Mouse (Mus musculus) forebrain, embryonic 13.5 days (tissue): Measurements from ENCODE around the gene Lhfp. TPM values are rescaled to one million over a fixed set of nuclear protein-coding genes. Genes with fewer than 3 reads are reported as not detected.
A peak's percentile ranks its signal among the peaks of the same experiment; 100 is the strongest.

Source experiments
- ATAC-seq: fragments of 200-750 bp; cut with Nextera tagmentation; 2 replicates; pipeline ENCODE4 v1.8.0; 2017
- H3K27ac ChIP-seq: fragments of 300-500 bp; sonication (generic); 2 replicates; pipeline ENCODE4 v1.5.1; 2015; ENCODE audit warnings: inconsistent platforms, mild to moderate bottlenecking, moderate library complexity
- H3K27me3 ChIP-seq: fragments of 300-500 bp; sonication (generic); 2 replicates; pipeline ENCODE4 v1.6.1; 2015; ENCODE audit warnings: mild to moderate bottlenecking, inconsistent platforms
- H3K36me3 ChIP-seq: fragments of 300-500 bp; sonication (generic); 2 replicates; pipeline ENCODE4 v1.6.1; 2015; ENCODE audit warnings: mild to moderate bottlenecking, inconsistent platforms; ENCODE audit not compliant: poor library complexity, severe bottlenecking
- H3K4me1 ChIP-seq: fragments of 300-500 bp; sonication (generic); 2 replicates; pipeline ENCODE4 v1.6.1; 2015; ENCODE audit warnings: inconsistent platforms
- H3K4me2 ChIP-seq: fragments of 300-500 bp; sonication (generic); 2 replicates; pipeline ENCODE4 v1.6.1; 2015; ENCODE audit warnings: inconsistent platforms, mild to moderate bottlenecking, moderate library complexity
- H3K4me3 ChIP-seq: fragments of 300-500 bp; sonication (generic); 2 replicates; pipeline ENCODE4 v1.5.1; 2015; ENCODE audit warnings: mild to moderate bottlenecking, inconsistent platforms
- H3K9ac ChIP-seq: fragments of 300-500 bp; sonication (generic); 2 replicates; pipeline ENCODE4 v1.6.1; 2015; ENCODE audit warnings: mild to moderate bottlenecking, inconsistent platforms
- H3K9me3 ChIP-seq: fragments of 300-500 bp; sonication (generic); replicated peaks from 2 replicates; pipeline ENCODE4 v1.6.1; 2016; ENCODE audit warnings: inconsistent platforms
- WGBS: fragments of 180-500 bp; shearing (Covaris S2); methylation state at CpG from one replicate; pipeline ENCODE4 v1.1.7; 2015; 5-methylcytosine and 5-hydroxymethylcytosine counted together
- polyA plus RNA-seq: library from polyadenylated mRNA; unstranded; fragments of >200 nt; fragmentation: Nextera tagmentation; extraction: Ambion mirVana; gene quantifications from 2 replicates; pipeline ENCODE4 v1.2.1, GENCODE M21; 2015

The Lhfp gene
- polyA plus RNA-seq, 1 experiment from 2014 or later, result 23.9 TPM

GRCm38 (mm10) chr3:53193441-53193840, 152.1 kb downstream of the Lhfp start:
- Histone ChIP-seq H3K4me2 (no peak overlapping the region), H3K4me3 (no peak overlapping the region), H3K9me3 (no peaks in the 10 kb centered on the region), H3K9ac (no peak overlapping the region), H3K36me3 (no peaks in the 10 kb centered on the region), H3K4me1 (0 out of 2 replicates have a peak, but pooled peaks cover 9% of the 10 kb centered on the region), H3K27ac (no peak overlapping the region), H3K27me3 (no peaks in the 10 kb centered on the region)
- ATAC-seq, result no peak
- 80% methylated on average over 4 of the region's 4 CpGs for WGBS

GRCm38 (mm10) chr3:53195666-53196107, 154.4 kb downstream of the Lhfp start:
- Histone ChIP-seq H3K9me3 (no peaks in the 10 kb centered on the region), H3K9ac (no peak overlapping the region), H3K27me3 (no peaks in the 10 kb centered on the region), H3K4me1 (0 out of 2 replicates have a peak, but pooled peaks cover 9% of the 10 kb centered on the region), H3K4me3 (no peak overlapping the region), H3K27ac (no peak overlapping the region), H3K4me2 (no peak overlapping the region), H3K36me3 (no peaks in the 10 kb centered on the region)
- 62% methylated on average over 8 of the region's 8 CpGs for WGBS
- ATAC-seq, result peak; percentile 58; the same call in 1 of the 2 replicates

DNA sequence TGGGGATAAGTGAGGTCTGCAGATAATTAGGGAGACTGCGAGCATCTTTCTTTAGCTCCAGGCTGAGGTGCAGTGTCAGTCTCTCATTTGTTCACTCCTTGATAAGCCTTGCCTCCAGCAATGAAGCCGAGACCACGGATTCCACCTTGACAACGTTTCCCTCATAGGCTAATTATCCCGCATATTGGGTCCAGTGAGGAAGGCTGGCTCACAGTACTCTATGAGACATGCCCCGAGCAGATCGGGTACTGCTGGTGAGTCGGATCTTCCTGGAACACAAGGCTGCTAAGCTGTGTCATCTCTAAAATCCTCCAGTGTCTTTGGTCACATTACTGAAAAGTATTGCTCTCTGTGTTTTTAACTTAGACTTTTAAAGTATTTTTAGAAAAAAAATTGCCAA, 158.8 kb downstream of the Lhfp start:
- no peak overlapping the region for H3K4me3 ChIP-seq
- no peaks in the 10 kb centered on the region for H3K27me3 ChIP-seq
- H3K4me2 ChIP-seq, result no peak overlapping the region
- ATAC-seq, result no peak
- 80% methylated on average over 8 of the region's 8 CpGs for WGBS
- H3K9me3 ChIP-seq, result no peaks in the 10 kb centered on the region
- no peak overlapping the region for H3K9ac ChIP-seq
- H3K27ac ChIP-seq, result no peak overlapping the region
- H3K4me1 ChIP-seq, result peaks cover 28% of the 10 kb centered on the region
- H3K36me3 ChIP-seq, result no peaks in the 10 kb centered on the region

GRCm38 (mm10) chr3:53200853-53201252, 159.5 kb downstream of the Lhfp start:
- peak; percentile 46; the same call in 1 of the 2 replicates for ATAC-seq
- H3K27me3 ChIP-seq, result no peaks in the 10 kb centered on the region
- no peak overlapping the region for H3K27ac ChIP-seq
- WGBS, result 68% methylated on average over 10 of the region's 10 CpGs
- H3K9me3 ChIP-seq, result no peaks in the 10 kb centered on the region
- no peak overlapping the region for H3K4me3 ChIP-seq
- H3K4me2 ChIP-seq, result no peak overlapping the region
- H3K9ac ChIP-seq, result no peak overlapping the region
- peaks cover 22% of the 10 kb centered on the region for H3K4me1 ChIP-seq
- no peaks in the 10 kb centered on the region for H3K36me3 ChIP-seq

DNA sequence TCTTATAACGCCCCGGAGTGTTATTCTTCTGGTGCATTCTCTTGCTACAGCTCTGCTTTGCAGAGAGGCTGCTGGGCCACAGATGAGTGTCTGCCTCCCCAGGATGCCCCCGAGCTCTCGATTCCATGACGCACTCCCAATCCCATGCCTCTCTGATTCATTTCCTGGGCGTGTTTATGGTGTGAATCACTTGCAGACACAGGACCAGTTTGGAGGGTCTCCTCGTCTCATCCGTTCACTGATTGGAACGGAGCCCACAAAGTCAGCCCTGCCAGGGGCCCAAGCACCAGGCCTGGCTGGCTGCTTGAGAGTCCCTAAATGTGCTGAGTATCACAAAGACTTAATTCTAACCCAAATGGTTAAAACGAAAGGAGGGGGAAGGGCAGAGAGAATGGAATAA, 160.3 kb downstream of the Lhfp start:
- peak overlapping the region; percentile 25; the same call in 1 of the 2 replicates for H3K4me2 ChIP-seq
- H3K4me1 ChIP-seq, result peaks cover 25% of the 10 kb centered on the region
- H3K27me3 ChIP-seq, result no peaks in the 10 kb centered on the region
- no peak overlapping the region for H3K9ac ChIP-seq
- ATAC-seq, result peak; percentile 55; the same call in 1 of the 2 replicates
- no peaks in the 10 kb centered on the region for H3K36me3 ChIP-seq
- no peaks in the 10 kb centered on the region for H3K9me3 ChIP-seq
- H3K4me3 ChIP-seq, result no peak overlapping the region
- no peak overlapping the region; the same call in 1 of the 2 replicates for H3K27ac ChIP-seq
- WGBS, result 11% methylated on average over 10 of the region's 10 CpGs

DNA sequence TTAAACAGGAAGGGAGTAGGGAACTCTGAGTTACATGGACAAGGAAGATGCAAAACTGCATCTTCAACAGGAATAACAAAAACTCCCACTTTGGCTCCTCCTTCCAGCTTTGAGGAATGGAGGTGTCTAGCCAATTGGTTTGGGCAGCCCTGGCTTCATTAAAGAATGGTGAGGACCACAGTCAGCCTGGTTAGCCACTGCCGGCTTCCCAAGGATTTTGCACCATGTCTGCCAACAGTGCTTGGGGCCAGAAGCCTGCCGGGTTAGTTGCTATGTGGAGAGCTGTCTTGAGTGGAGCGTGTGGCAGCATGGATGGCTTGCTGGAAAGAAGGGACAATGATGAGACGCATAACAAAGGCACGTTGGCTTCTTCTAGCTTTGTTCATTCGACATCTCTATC, 160.9 kb downstream of the Lhfp start:
- H3K27me3 ChIP-seq, result no peaks in the 10 kb centered on the region
- peaks cover 30% of the 10 kb centered on the region for H3K4me1 ChIP-seq
- H3K9me3 ChIP-seq, result no peaks in the 10 kb centered on the region
- H3K27ac ChIP-seq, result no peak overlapping the region; the same call in 1 of the 2 replicates
- peak overlapping the region; percentile 25; the same call in 1 of the 2 replicates for H3K4me2 ChIP-seq
- WGBS, result 55% methylated on average over 6 of the region's 6 CpGs
- H3K4me3 ChIP-seq, result no peak overlapping the region
- ATAC-seq, result peak; percentile 51; the same call in 1 of the 2 replicates
- H3K36me3 ChIP-seq, result no peaks in the 10 kb centered on the region
- no peak overlapping the region for H3K9ac ChIP-seq

DNA sequence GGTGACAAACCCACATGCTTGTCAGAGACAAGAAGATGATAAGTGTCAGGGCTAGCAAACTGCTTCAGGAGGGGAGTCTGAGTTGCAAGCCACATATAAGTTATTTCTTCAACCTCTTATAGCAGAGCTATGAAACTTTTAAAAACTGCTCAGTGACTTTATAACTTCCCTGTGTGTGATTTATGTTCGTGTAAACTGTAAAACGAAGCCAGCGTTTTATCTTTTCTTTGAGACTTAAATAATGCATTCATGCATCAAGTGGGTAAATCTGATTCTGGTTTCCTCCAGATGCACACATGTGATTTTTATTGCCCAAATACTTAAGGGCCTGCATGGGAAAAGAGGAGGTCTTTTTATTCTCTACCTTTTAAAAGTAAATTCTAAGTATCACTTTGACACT, 161.4 kb downstream of the Lhfp start:
- ATAC-seq, result no peak
- Histone ChIP-seq H3K4me2 (no peak overlapping the region), H3K36me3 (no peaks in the 10 kb centered on the region), H3K4me3 (no peak overlapping the region), H3K4me1 (peaks cover 33% of the 10 kb centered on the region), H3K27ac (no peak overlapping the region), H3K27me3 (no peaks in the 10 kb centered on the region), H3K9ac (no peak overlapping the region), H3K9me3 (no peaks in the 10 kb centered on the region)
- WGBS, result 88% methylated on average over 3 of the region's 3 CpGs

DNA sequence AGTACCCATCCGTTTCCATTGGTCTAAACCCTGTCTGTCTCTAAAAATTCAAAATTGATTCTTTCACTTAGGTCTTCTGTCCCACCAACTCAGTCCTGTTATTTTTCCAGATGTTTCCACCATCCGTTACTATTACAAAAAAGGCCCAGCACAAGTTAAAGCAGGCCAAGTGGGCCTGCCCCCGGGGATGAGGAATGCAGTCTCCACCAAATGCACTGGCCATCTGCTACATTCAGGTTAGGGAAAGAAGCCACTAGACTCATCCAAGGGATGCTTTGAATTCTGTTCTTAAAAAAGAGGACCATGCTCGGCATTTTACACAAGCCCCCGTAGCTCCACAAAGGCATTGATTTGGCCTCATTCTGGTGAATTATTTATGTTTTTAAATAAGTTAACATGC, 162.3 kb downstream of the Lhfp start:
- no peak overlapping the region for H3K9ac ChIP-seq
- H3K4me1 ChIP-seq, result peaks cover 33% of the 10 kb centered on the region
- no peaks in the 10 kb centered on the region for H3K36me3 ChIP-seq
- H3K27me3 ChIP-seq, result no peaks in the 10 kb centered on the region
- H3K4me2 ChIP-seq, result no peak overlapping the region
- ATAC-seq, result no peak
- WGBS, result 74% methylated on average over 5 of the region's 5 CpGs
- H3K9me3 ChIP-seq, result no peaks in the 10 kb centered on the region
- H3K4me3 ChIP-seq, result no peak overlapping the region
- no peak overlapping the region for H3K27ac ChIP-seq

DNA sequence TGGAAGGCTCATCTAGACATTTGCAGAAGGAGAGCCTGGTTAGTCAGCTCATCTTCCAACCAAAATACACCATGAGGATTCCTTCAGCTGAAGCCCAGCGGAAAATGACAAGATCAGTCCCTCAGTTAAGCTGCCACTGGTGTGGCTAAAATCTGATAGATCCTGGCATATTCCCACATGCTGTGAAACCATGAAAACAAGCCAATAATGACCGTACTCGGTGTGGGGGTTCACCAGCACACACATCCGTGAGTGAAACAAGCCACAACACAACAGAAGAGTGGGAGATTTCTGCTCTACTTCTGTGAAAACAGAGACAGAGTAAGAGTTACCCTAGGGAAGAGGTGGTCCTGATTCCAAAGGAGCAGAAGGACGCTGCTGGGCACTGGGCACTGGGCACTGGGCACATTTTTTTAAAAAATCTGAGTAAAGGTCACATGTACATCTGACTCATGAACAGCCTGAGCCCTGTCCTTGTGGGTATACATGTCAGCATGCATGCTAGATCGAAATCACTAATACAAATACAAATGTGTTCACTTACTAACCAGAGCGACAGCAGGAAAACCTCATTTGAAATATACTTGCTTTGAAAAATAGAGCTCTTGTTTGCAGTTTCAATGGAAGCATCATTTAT, 163.1 kb downstream of the Lhfp start:
- Histone ChIP-seq H3K9me3 (no peaks in the 10 kb centered on the region), H3K9ac (no peak overlapping the region), H3K27ac (no peak overlapping the region), H3K27me3 (no peaks in the 10 kb centered on the region), H3K36me3 (no peaks in the 10 kb centered on the region), H3K4me1 (peaks cover 33% of the 10 kb centered on the region), H3K4me2 (no peak overlapping the region), H3K4me3 (no peak overlapping the region)
- no peak for ATAC-seq
- WGBS, result 85% methylated on average over 7 of the region's 7 CpGs

- Histone ChIP-seq H3K36me3 (no peaks in the 10 kb centered on the region), H3K9ac (no peak overlapping the region), H3K4me2 (no peak overlapping the region), H3K27ac (no peak overlapping the region), H3K27me3 (no peaks in the 10 kb centered on the region), H3K4me3 (no peak overlapping the region), H3K9me3 (no peaks in the 10 kb centered on the region), H3K4me1 (peaks cover 33% of the 10 kb centered on the region)
- ATAC-seq, result no peak
- WGBS, result 91% methylated on average over 1 of the region's 1 CpGs
Measured at GRCm38 (mm10) chr3:53204985-53205365, 163.6 kb downstream of the Lhfp start.

- ATAC-seq, result no peak
- Histone ChIP-seq H3K9ac (no peak overlapping the region), H3K4me3 (no peak overlapping the region), H3K27ac (no peak overlapping the region), H3K36me3 (no peaks in the 10 kb centered on the region), H3K4me1 (peaks cover 35% of the 10 kb centered on the region), H3K9me3 (no peaks in the 10 kb centered on the region), H3K27me3 (no peaks in the 10 kb centered on the region), H3K4me2 (no peak overlapping the region)
- 95% methylated on average over 3 of the region's 3 CpGs for WGBS
Measured at GRCm38 (mm10) chr3:53205706-53206105, 164.4 kb downstream of the Lhfp start.

DNA sequence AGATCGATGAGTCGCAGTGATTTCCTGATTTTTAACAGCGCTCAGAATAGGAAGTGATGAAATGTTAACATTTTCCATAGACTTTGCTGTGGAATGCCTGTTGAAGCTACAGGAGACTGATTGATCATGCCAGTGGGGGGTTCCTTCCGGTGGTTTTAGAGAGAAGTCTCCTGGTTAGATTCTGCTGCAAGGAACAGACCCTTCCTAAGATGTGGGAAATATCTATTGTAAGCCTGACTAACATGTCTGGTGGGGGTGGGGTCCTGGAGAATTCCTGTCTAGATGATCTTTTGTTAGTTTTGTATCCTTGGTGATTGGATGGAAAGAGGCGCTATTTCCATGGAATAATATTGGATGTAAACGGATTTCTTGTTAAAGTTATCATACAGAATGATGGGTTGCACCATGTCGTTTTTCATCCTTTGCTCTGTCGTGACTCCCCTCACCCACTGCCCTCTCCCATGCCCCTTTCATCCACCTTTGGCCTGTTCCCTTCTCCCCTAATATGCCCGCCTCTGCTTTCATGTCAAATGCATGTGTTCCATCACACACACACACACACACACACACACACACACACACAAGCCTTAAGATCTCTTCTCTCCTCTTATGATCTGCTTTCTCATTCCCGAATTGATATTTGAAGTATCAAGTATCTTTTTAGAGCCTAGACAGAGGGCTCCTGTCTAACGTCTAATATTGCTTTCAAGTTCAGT, 165.3 kb downstream of the Lhfp start:
- no peak for ATAC-seq
- Histone ChIP-seq H3K27me3 (no peaks in the 10 kb centered on the region), H3K9ac (no peak overlapping the region), H3K27ac (no peak overlapping the region), H3K36me3 (no peaks in the 10 kb centered on the region), H3K9me3 (no peaks in the 10 kb centered on the region), H3K4me2 (peak overlapping the region; percentile 16; the same call in 1 of the 2 replicates), H3K4me3 (no peak overlapping the region), H3K4me1 (peaks cover 33% of the 10 kb centered on the region)
- 23% methylated on average over 11 of the region's 11 CpGs for WGBS
